In the genomic region with DNA sequence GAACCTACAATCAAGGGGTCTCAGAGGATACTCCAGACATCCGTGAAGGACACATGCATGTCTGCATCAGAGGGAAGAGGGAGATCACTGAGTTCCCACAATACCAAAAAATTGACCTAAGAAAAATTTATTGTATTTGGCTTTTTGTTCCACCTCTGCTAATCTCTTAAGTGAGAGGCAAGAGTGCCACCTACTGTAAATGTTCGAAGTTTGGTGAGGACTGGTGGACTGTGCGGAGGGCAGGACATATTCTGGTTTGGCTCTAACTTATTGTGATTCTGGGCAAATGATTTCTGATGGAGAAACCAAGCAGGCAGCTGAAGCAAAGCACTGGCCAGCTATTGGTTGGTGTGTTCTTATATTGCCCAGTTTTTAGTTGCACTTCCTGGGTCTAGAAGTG, we compare ENCODE assay signal across 18 mouse cellular contexts. TPM values are rescaled to one million over a fixed set of nuclear protein-coding genes. Genes with fewer than 3 reads are reported as not detected.
DNase-seq lines count a peak whose midpoint lies in the region; ATAC-seq and TF ChIP-seq lines count a peak whose summit lies in the region.
"Had no signal": no experiment of that assay in that cellular context is flagged by ENCODE, and none has a peak within 500 bp of the region (broad histone marks: within the 10 kb centered on the region; RNA-seq: fewer than 3 reads in every experiment).

No protein-coding gene starts in this region.

- H3K9me3 ChIP-seq in hindbrain, embryonic 14.5 days (ENCODE audit: control insufficient read depth, low read length): no peaks in the 10 kb centered on the region
- no peaks in the 10 kb centered on the region for H3K9me3 ChIP-seq in hindbrain, embryonic 12.5 days (replicated peaks)
- H3K9me3 ChIP-seq in midbrain, postnatal 0 days (ENCODE audit: low read length): no peaks in the 10 kb centered on the region
- H3K9me3 ChIP-seq in midbrain, embryonic 16.5 days (replicated peaks; ENCODE audit: control insufficient read depth, low read length, poor library complexity, severe bottlenecking): no peaks in the 10 kb centered on the region
- H3K9me3 ChIP-seq: embryonic facial prominence, embryonic 13.5 days; heart, embryonic 13.5 days; liver, embryonic 15.5 days; megakaryocyte, embryonic 14.5 days; neural tube, embryonic 12.5 days had no signal

- TF ChIP-seq CTCF in midbrain, postnatal 0 days (IDR thresholded peaks at IDR 0.05): peak; percentile 56

- WGBS in hindbrain, embryonic 14.5 days: 92% methylated on average over 3 of the region's 3 CpGs
- WGBS in hindbrain, embryonic 12.5 days: 75% methylated on average over 3 of the region's 3 CpGs
- 87% methylated on average over 3 of the region's 3 CpGs for WGBS in midbrain, postnatal 0 days
- WGBS in midbrain, embryonic 16.5 days: 89% methylated on average over 3 of the region's 3 CpGs

- no peak overlapping the region for H3K27ac ChIP-seq in hindbrain, embryonic 14.5 days
- no peak overlapping the region for H3K27ac ChIP-seq in hindbrain, embryonic 12.5 days
- H3K27ac ChIP-seq in midbrain, postnatal 0 days (ENCODE audit: low read depth, low read length): no peak overlapping the region
- H3K27ac ChIP-seq in midbrain, embryonic 16.5 days (ENCODE audit: low read length): no peak overlapping the region
- H3K27ac ChIP-seq: embryonic facial prominence, embryonic 13.5 days; heart, embryonic 13.5 days; liver, embryonic 15.5 days; neural tube, embryonic 12.5 days had no signal

- H3K36me3 ChIP-seq in hindbrain, embryonic 14.5 days (replicated peaks; ENCODE audit: control insufficient read depth, insufficient read depth): no peaks in the 10 kb centered on the region
- no peaks in the 10 kb centered on the region for H3K36me3 ChIP-seq in hindbrain, embryonic 12.5 days
- no peaks in the 10 kb centered on the region for H3K36me3 ChIP-seq in midbrain, postnatal 0 days (ENCODE audit: insufficient read depth, low read length)
- H3K36me3 ChIP-seq in midbrain, embryonic 16.5 days (ENCODE audit: control insufficient read depth, insufficient read depth, low read length): no peaks in the 10 kb centered on the region
- H3K36me3 ChIP-seq: embryonic facial prominence, embryonic 13.5 days; heart, embryonic 13.5 days; liver, embryonic 15.5 days; neural tube, embryonic 12.5 days had no signal

- H3K4me1 ChIP-seq in hindbrain, embryonic 14.5 days (replicated peaks; ENCODE audit: control insufficient read depth, insufficient read depth, low read length): no peaks in the 10 kb centered on the region
- H3K4me1 ChIP-seq in hindbrain, embryonic 12.5 days: no peaks in the 10 kb centered on the region
- H3K4me1 ChIP-seq in midbrain, postnatal 0 days (ENCODE audit: insufficient read depth, low read length): no peaks in the 10 kb centered on the region
- H3K4me1 ChIP-seq in midbrain, embryonic 16.5 days (ENCODE audit: control insufficient read depth, insufficient read depth, low read length): no peaks in the 10 kb centered on the region
- H3K4me1 ChIP-seq: embryonic facial prominence, embryonic 13.5 days; heart, embryonic 13.5 days; liver, embryonic 15.5 days; neural tube, embryonic 12.5 days had no signal

- no peak overlapping the region for H3K9ac ChIP-seq in hindbrain, embryonic 14.5 days
- H3K9ac ChIP-seq in hindbrain, embryonic 12.5 days: no peak overlapping the region
- no peak overlapping the region for H3K9ac ChIP-seq in midbrain, postnatal 0 days (replicated peaks; ENCODE audit: low read length, poor library complexity, severe bottlenecking)
- H3K9ac ChIP-seq in midbrain, embryonic 16.5 days (ENCODE audit: low read depth, low read length): no peak overlapping the region
- H3K9ac ChIP-seq: embryonic facial prominence, embryonic 13.5 days; heart, embryonic 13.5 days; liver, embryonic 15.5 days; neural tube, embryonic 12.5 days had no signal

- DNase-seq in hindbrain, embryonic 14.5 days (ENCODE audit: low spot score): peak; percentile 26
- peak; percentile 9 for DNase-seq in midbrain, postnatal 0 days (ENCODE audit: low spot score)
- DNase-seq in brain, adult 2 months (ENCODE audit: low read depth, low spot score): peak; percentile 43
- DNase-seq in kidney, postnatal 14 days: peak; percentile 34
- DNase-seq in yolk sac, embryonic 10.5 days (ENCODE audit: low spot score): no peak
- DNase-seq: adrenal gland, adult 8-10 months; cerebellum, adult 11 months; layer of hippocampus, postnatal 36 days; right cerebral cortex, postnatal 14 days had no signal

- H3K4me2 ChIP-seq in hindbrain, embryonic 14.5 days (replicated peaks): no peak overlapping the region
- H3K4me2 ChIP-seq in hindbrain, embryonic 12.5 days (replicated peaks): no peak overlapping the region
- no peak overlapping the region for H3K4me2 ChIP-seq in midbrain, postnatal 0 days (ENCODE audit: low read depth, low read length, poor library complexity, severe bottlenecking)
- no peak overlapping the region for H3K4me2 ChIP-seq in midbrain, embryonic 16.5 days (ENCODE audit: low read length)
- H3K4me2 ChIP-seq: embryonic facial prominence, embryonic 13.5 days; heart, embryonic 13.5 days; liver, embryonic 15.5 days; neural tube, embryonic 12.5 days had no signal

- H3K4me3 ChIP-seq in hindbrain, embryonic 14.5 days (replicated peaks; ENCODE audit: low read length): no peak overlapping the region
- H3K4me3 ChIP-seq in hindbrain, embryonic 12.5 days: no peak overlapping the region
- H3K4me3 ChIP-seq in midbrain, postnatal 0 days (ENCODE audit: low read depth, low read length): no peak overlapping the region
- H3K4me3 ChIP-seq in midbrain, embryonic 16.5 days (ENCODE audit: low read depth, low read length): no peak overlapping the region
- H3K4me3 ChIP-seq: embryonic facial prominence, embryonic 13.5 days; heart, embryonic 13.5 days; liver, embryonic 15.5 days; megakaryocyte, embryonic 14.5 days; neural tube, embryonic 12.5 days had no signal

- no peaks in the 10 kb centered on the region for H3K27me3 ChIP-seq in hindbrain, embryonic 14.5 days (ENCODE audit: control insufficient read depth, insufficient read depth, low read length)
- H3K27me3 ChIP-seq in hindbrain, embryonic 12.5 days: no peaks in the 10 kb centered on the region
- H3K27me3 ChIP-seq in midbrain, postnatal 0 days (ENCODE audit: insufficient read depth, low read length): no peaks in the 10 kb centered on the region
- H3K27me3 ChIP-seq in midbrain, embryonic 16.5 days (ENCODE audit: control insufficient read depth, insufficient read depth, low read depth, low read length): no peaks in the 10 kb centered on the region
- H3K27me3 ChIP-seq: embryonic facial prominence, embryonic 13.5 days; heart, embryonic 13.5 days; liver, embryonic 15.5 days; megakaryocyte, embryonic 14.5 days; neural tube, embryonic 12.5 days had no signal

- ATAC-seq in hindbrain, embryonic 14.5 days (ENCODE audit: low FRiP score): no peak
- no peak for ATAC-seq in hindbrain, embryonic 12.5 days (ENCODE audit: low FRiP score)
- no peak for ATAC-seq in midbrain, postnatal 0 days (ENCODE audit: low FRiP score)
- no peak for ATAC-seq in midbrain, embryonic 16.5 days
- ATAC-seq: forebrain, embryonic 16.5 days; inflammation-experienced regulatory T-cells, adult 6 months had no signal

RNA-seq across cellular contexts. Expression of gene Cd86, which starts 43.6 kb away (rescaled TPM):
- polyA plus RNA-seq in hindbrain, embryonic 14.5 days (2014; fragmentation: Nextera tagmentation; extraction: Ambion mirVana): 2.0 and 3.1 TPM in 2 replicates
- polyA plus RNA-seq in hindbrain, embryonic 12.5 days (2016; fragmentation: Nextera tagmentation; extraction: Ambion mirVana): 1.7 and 2.0 TPM in 2 replicates
- total RNA-seq in midbrain, postnatal 0 days (2014; rRNA removed): 1.7 and 3.0 TPM in 2 replicates
- 1.9 and 2.3 TPM in 2 replicates for polyA plus RNA-seq in midbrain, postnatal 0 days (2015; fragmentation: Nextera tagmentation; extraction: Ambion mirVana)
- polyA plus RNA-seq in midbrain, embryonic 16.5 days (2015; fragmentation: Nextera tagmentation; extraction: Ambion mirVana): 1.1 and 1.7 TPM in 2 replicates
